Mouse (Mus musculus): ENCODE results near the gene Pafah1b3. TPM values are rescaled to one million over a fixed set of nuclear protein-coding genes. Genes with fewer than 3 reads are reported as not detected.
A peak's percentile ranks its signal among the peaks of the same experiment; 100 is the strongest.

The Pafah1b3 gene
- polyA plus RNA-seq, 1 experiment: 37.1 TPM

- Histone ChIP-seq H3K4me1 (ENCODE audit: control insufficient read depth, insufficient read depth, low read length) (peaks cover 50% of the 10 kb centered on the region), H3K27me3 (ENCODE audit: control insufficient read depth, insufficient read depth, low read length) (no peaks in the 10 kb centered on the region), H3K27ac (ENCODE audit: control insufficient read depth, insufficient read depth, low read depth, low read length) (peak overlapping the region; percentile 87), H3K4me3 (ENCODE audit: control insufficient read depth, low read depth, low read length) (peak overlapping the region; percentile 69; the same call in 1 of the 2 replicates), H3K36me3 (ENCODE audit: control insufficient read depth, insufficient read depth, low read length) (peaks cover 2% of the 10 kb centered on the region; the same call in 1 of the 2 replicates)
- TF ChIP-seq POLR2A (IDR thresholded peaks at IDR 0.05; ENCODE audit: control insufficient read depth, low read depth, low read length) (no peak), CTCF (IDR thresholded peaks at IDR 0.05; ENCODE audit: control insufficient read depth, insufficient read depth, insufficient replicate concordance, low read depth, low read length) (no peak)
Observed at GRCm38 (mm10) chr7:25279861-25280791, 17.7 kb downstream of the Pafah1b3 start.

GRCm38 (mm10) chr7:25279076-25279860 lies 18.5 kb downstream of the Pafah1b3 start:
- peak overlapping the region; percentile 69 for H3K4me3 ChIP-seq (ENCODE audit: control insufficient read depth, low read depth, low read length)
- peak overlapping the region; percentile 87 for H3K27ac ChIP-seq (ENCODE audit: control insufficient read depth, insufficient read depth, low read depth, low read length)
- peaks cover 48% of the 10 kb centered on the region for H3K4me1 ChIP-seq (ENCODE audit: control insufficient read depth, insufficient read depth, low read length)
- no peaks in the 10 kb centered on the region for H3K27me3 ChIP-seq (ENCODE audit: control insufficient read depth, insufficient read depth, low read length)
- TF ChIP-seq POLR2A (IDR thresholded peaks at IDR 0.05; ENCODE audit: control insufficient read depth, low read depth, low read length): no peak; the same call in 1 of the 2 replicates
- TF ChIP-seq CTCF (IDR thresholded peaks at IDR 0.05; ENCODE audit: control insufficient read depth, insufficient read depth, insufficient replicate concordance, low read depth, low read length): no peak
- H3K36me3 ChIP-seq (ENCODE audit: control insufficient read depth, insufficient read depth, low read length): no peaks in the 10 kb centered on the region

DNA sequence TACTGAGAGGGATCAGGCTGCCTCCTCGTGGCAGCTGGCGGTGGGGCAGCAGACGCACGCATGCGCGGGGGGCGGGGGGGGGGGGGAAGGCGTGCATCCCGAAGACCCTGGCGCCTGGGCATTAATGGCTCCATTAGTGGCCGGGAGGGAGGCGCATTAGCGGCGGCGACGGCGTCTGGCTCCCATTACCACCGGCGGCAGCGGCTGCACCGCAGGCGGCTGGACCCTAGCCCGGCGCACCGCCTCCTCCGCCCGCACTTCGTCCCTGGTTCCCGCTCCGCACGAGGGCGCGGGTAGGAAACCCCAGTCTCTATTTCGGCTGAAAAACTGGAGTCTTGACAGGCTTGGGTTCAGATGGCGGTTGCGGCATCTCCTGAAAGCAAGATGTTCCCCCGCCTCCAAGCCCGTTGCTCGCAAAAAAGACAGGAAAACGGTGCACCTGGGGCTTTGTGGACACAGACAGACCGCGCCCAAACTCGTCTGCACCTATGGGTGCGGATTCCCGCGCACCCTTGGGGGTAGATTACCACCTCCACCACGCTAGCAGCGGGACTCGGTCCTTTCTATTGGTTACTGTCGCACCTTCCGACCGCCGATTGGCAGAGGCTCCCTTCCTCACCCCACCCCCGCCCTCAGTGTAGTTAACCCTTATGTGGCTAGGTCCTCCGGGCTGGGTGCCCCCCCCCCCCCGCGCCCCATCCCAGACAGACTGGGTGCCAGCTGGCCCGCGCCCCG lies 19.3 kb downstream of the Pafah1b3 start:
- TF ChIP-seq POLR2A (IDR thresholded peaks at IDR 0.05; ENCODE audit: control insufficient read depth, low read depth, low read length): peak; percentile 44; the same call in 1 of the 2 replicates
- peak; percentile 44; the same call in 1 of the 2 replicates for TF ChIP-seq CTCF (IDR thresholded peaks at IDR 0.05; ENCODE audit: control insufficient read depth, insufficient read depth, insufficient replicate concordance, low read depth, low read length)
- peak overlapping the region; percentile 69 for H3K4me3 ChIP-seq (ENCODE audit: control insufficient read depth, low read depth, low read length)

DNA sequence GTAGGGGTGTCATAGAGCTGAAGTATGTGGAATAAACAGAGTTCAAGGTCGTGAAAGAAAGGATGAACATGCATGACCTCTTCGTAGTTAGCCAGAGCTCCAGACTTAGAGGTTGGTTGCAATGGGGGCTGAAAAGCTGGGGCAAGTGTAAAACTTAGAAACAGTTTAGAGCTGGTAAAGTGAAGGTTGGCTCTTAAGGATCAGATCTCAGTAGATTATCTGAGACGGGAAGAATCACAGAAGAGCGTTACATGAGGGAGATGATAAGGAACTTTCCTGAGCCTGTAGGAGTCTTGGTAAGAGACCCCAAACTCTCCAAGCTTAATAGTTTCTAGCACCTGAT lies 19.8 kb downstream of the Pafah1b3 start:
- H3K4me3 ChIP-seq (ENCODE audit: control insufficient read depth, low read depth, low read length): no peak overlapping the region
- H3K4me1 ChIP-seq (ENCODE audit: control insufficient read depth, insufficient read depth, low read length): peaks cover 39% of the 10 kb centered on the region
- H3K27ac ChIP-seq (ENCODE audit: control insufficient read depth, insufficient read depth, low read depth, low read length): no peak overlapping the region
- no peaks in the 10 kb centered on the region for H3K36me3 ChIP-seq (ENCODE audit: control insufficient read depth, insufficient read depth, low read length)
- H3K27me3 ChIP-seq (ENCODE audit: control insufficient read depth, insufficient read depth, low read length): no peaks in the 10 kb centered on the region
- TF ChIP-seq CTCF (IDR thresholded peaks at IDR 0.05; ENCODE audit: control insufficient read depth, insufficient read depth, insufficient replicate concordance, low read depth, low read length): no peak
- TF ChIP-seq POLR2A (IDR thresholded peaks at IDR 0.05; ENCODE audit: control insufficient read depth, low read depth, low read length): no peak

More for the DNA sequence above, 19.3 kb downstream of the Pafah1b3 start:
- H3K27me3 ChIP-seq (ENCODE audit: control insufficient read depth, insufficient read depth, low read length): no peaks in the 10 kb centered on the region
- H3K4me1 ChIP-seq (ENCODE audit: control insufficient read depth, insufficient read depth, low read length): peaks cover 44% of the 10 kb centered on the region
- no peaks in the 10 kb centered on the region for H3K36me3 ChIP-seq (ENCODE audit: control insufficient read depth, insufficient read depth, low read length)
- peak overlapping the region; percentile 89 for H3K27ac ChIP-seq (ENCODE audit: control insufficient read depth, insufficient read depth, low read depth, low read length)

DNA sequence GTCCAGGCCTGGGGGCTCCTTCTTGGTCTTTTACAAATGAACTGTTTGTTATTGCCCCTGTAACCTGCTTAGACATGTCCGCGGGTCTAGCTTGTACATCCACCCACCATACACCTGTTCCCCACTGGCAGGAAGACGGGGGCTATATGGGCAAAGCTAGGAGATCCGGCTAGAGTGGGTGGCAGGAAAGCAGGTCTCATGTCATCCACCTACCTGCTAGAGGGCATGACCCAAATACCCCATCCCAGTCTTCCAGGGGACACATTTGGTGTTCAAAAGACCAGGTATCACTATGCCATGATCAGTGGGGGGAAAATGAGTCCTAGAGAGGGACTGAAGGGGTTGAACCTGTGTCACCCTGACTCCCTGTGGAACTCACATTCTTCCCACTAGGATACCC lies 20.4 kb downstream of the Pafah1b3 start:
- H3K27ac ChIP-seq (ENCODE audit: control insufficient read depth, insufficient read depth, low read depth, low read length): no peak overlapping the region
- no peaks in the 10 kb centered on the region for H3K27me3 ChIP-seq (ENCODE audit: control insufficient read depth, insufficient read depth, low read length)
- no peak for TF ChIP-seq CTCF (IDR thresholded peaks at IDR 0.05; ENCODE audit: control insufficient read depth, insufficient read depth, insufficient replicate concordance, low read depth, low read length)
- TF ChIP-seq POLR2A (IDR thresholded peaks at IDR 0.05; ENCODE audit: control insufficient read depth, low read depth, low read length): no peak
- no peak overlapping the region for H3K4me3 ChIP-seq (ENCODE audit: control insufficient read depth, low read depth, low read length)
- H3K4me1 ChIP-seq (ENCODE audit: control insufficient read depth, insufficient read depth, low read length): peaks cover 36% of the 10 kb centered on the region
- no peaks in the 10 kb centered on the region for H3K36me3 ChIP-seq (ENCODE audit: control insufficient read depth, insufficient read depth, low read length)

DNA sequence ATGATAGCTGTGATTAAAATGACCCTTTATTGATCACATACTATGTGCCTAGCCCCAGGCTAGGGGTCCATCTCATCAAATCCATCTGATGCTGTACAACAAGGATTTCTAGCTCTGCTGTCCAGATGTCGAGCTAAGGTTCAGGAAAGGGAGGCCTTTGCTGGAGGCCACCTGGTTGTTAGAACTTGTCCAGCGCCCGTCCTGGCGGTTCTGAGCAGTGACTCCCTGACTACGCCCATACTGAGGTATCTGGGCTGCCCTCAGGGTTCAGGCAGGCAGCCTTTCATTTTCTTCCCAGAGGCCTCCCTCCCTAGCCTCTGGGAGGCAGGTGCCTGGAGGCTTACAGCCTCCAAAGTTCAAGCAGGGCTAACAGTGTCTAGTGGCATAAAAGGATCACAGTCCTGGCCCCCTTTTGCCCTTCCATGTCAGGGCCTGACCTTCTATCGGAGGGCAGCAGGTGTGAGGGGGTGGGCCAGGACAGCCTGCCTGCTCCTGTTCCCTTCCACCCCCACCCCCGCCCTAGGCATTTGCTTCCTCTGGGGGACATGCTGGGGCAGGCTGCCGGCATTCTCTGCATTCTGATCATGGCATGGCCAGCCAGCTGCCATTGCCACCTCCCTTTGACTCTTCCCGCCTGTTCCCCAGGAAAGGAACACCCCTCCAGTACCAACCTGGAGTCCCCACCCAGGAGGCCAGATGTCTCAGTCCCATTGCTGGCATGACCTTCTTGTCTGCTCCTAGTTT lies 22.1 kb downstream of the Pafah1b3 start:
- no peaks in the 10 kb centered on the region for H3K36me3 ChIP-seq (ENCODE audit: control insufficient read depth, insufficient read depth, low read length)
- no peak overlapping the region for H3K4me3 ChIP-seq (ENCODE audit: control insufficient read depth, low read depth, low read length)
- H3K27ac ChIP-seq (ENCODE audit: control insufficient read depth, insufficient read depth, low read depth, low read length): no peak overlapping the region
- H3K27me3 ChIP-seq (ENCODE audit: control insufficient read depth, insufficient read depth, low read length): no peaks in the 10 kb centered on the region
- H3K4me1 ChIP-seq (ENCODE audit: control insufficient read depth, insufficient read depth, low read length): peaks cover 26% of the 10 kb centered on the region
- TF ChIP-seq POLR2A (IDR thresholded peaks at IDR 0.05; ENCODE audit: control insufficient read depth, low read depth, low read length): no peak
- TF ChIP-seq CTCF (IDR thresholded peaks at IDR 0.05; ENCODE audit: control insufficient read depth, insufficient read depth, insufficient replicate concordance, low read depth, low read length): no peak

All from testis, adult 2 months (tissue).